Mouse (Mus musculus) small intestine, adult 2 months (tissue): ENCODE data around the gene Nr3c2.

Experiments
- CTCF ChIP-seq: fragments of 200-500 bp; IDR thresholded peaks from 2 replicates; pipeline ENCODE4 v1.5.1; 2012; ENCODE audit warnings: low read depth, mild to moderate bottlenecking, control low read depth, inconsistent platforms, low read length, moderate library complexity, mixed read lengths; ENCODE audit not compliant: insufficient replicate concordance, insufficient read length; ENCODE audit errors: extremely low read depth
- POLR2A ChIP-seq: fragments of 200-500 bp; IDR thresholded peaks from 2 replicates; pipeline ENCODE4 v1.6.1; 2012; ENCODE audit warnings: low read depth, mild to moderate bottlenecking, control low read depth, inconsistent platforms, low read length, moderate library complexity

DNA sequence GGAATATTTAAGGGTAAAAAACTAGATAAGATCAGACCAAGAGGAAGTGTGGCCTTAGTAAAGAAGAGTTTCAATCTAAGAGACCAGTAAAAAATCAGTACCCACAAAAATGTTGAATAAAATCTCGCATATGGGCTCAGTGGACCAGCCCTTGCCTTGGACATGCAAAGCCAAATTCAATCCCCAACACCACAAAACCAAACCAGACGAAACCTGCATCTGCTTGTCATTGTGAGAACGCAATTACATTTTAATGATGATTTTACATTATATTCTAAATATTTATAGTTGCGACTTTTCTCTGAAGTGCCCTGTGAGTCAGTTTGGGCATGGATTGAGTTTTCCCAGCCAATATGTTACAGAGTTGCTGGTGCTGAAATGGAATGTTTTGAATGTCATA, 183.4 kb downstream of the Nr3c2 start:
- TF ChIP-seq CTCF (no peak), POLR2A (no peak)
